20 mouse cellular contexts compared by ENCODE assay signal in the genomic region with DNA sequence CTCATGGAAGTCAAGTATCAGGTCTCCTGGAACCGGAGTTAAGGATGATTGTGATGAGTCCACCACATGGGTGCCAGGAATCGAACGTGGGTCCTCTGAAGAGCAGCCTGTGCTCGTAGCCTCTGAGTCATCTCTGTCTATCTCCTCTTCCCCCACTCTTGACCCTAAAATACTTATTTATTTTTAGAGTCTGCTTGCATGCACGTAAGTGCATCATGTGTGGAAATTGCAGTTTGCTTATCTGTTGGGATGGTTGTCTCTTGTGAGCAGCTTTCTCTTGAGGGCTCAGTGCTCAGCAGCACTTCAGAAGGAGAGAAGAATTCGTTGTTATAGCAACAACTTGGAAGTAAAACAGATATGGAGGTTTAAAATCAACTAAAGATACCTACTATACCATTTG. TPM values are rescaled to one million over a fixed set of nuclear protein-coding genes. Genes with fewer than 3 reads are reported as not detected.
A peak's percentile ranks its signal among the peaks of the same experiment; 100 is the strongest.
DNase-seq lines count a peak whose midpoint lies in the region; ATAC-seq and TF ChIP-seq lines count a peak whose summit lies in the region.
"Had no signal": no experiment of that assay in that cellular context is flagged by ENCODE, and none has a peak within 500 bp of the region (broad histone marks: within the 10 kb centered on the region; RNA-seq: fewer than 3 reads in every experiment).

No protein-coding gene starts in this region.

- 58% methylated on average over 6 of the region's 6 CpGs for WGBS in heart, adult 2 months
- WGBS in heart, embryonic 15.5 days, result 48% methylated on average over 6 of the region's 6 CpGs

- no peak for TF ChIP-seq CTCF in heart, adult 2 months (IDR thresholded peaks at IDR 0.05)

- no peak for TF ChIP-seq POLR2A in heart, adult 2 months (IDR thresholded peaks at IDR 0.05; ENCODE audit: insufficient read depth, low read depth, low read length)

- H3K4me1 ChIP-seq in heart, adult 2 months (ENCODE audit: control insufficient read depth, insufficient read depth, low read length), result peaks cover 24% of the 10 kb centered on the region
- H3K4me1 ChIP-seq in heart, embryonic 15.5 days (replicated peaks), result peaks cover 66% of the 10 kb centered on the region

- no peak overlapping the region for H3K9ac ChIP-seq in heart, adult 2 months (ENCODE audit: low read depth, low read length)
- no peak overlapping the region for H3K9ac ChIP-seq in heart, embryonic 15.5 days
- H3K9ac ChIP-seq: embryonic facial prominence, embryonic 12.5 days; forebrain, embryonic 15.5 days; hindbrain, embryonic 14.5 days; intestine, embryonic 15.5 days; kidney, embryonic 15.5 days had no signal

- H3K4me2 ChIP-seq in heart, embryonic 15.5 days, result no peak overlapping the region
- H3K4me2 ChIP-seq: embryonic facial prominence, embryonic 12.5 days; forebrain, embryonic 15.5 days; hindbrain, embryonic 14.5 days; intestine, embryonic 15.5 days; kidney, embryonic 15.5 days had no signal

- peak overlapping the region; percentile 77 for H3K27ac ChIP-seq in heart, adult 2 months
- H3K27ac ChIP-seq in heart, embryonic 15.5 days, result 0 out of 2 replicates have a peak overlapping the region, but pooled peaks have one; percentile 34
- H3K27ac ChIP-seq: embryonic facial prominence, embryonic 12.5 days; forebrain, embryonic 15.5 days; hindbrain, embryonic 10.5 days; hindbrain, embryonic 14.5 days; intestine, embryonic 15.5 days; kidney, embryonic 15.5 days had no signal

- no peaks in the 10 kb centered on the region for H3K27me3 ChIP-seq in heart, adult 2 months (ENCODE audit: control insufficient read depth, insufficient read depth, low read length)
- H3K27me3 ChIP-seq in heart, embryonic 15.5 days, result no peaks in the 10 kb centered on the region
- H3K27me3 ChIP-seq: embryonic facial prominence, embryonic 12.5 days; forebrain, embryonic 15.5 days; intestine, embryonic 15.5 days; kidney, embryonic 15.5 days had no signal

- H3K79me2 ChIP-seq in heart, adult 2 months (replicated peaks; ENCODE audit: control insufficient read depth, insufficient read depth, low read length), result peaks cover 7% of the 10 kb centered on the region

- intact Hi-C loops in heart, adult 2 months (cut with DNase I), result no loop called here

- no peak for DNase-seq in heart, adult 2 months
- no peak for DNase-seq in heart, postnatal 4 days
- DNase-seq in heart, adult 8-10 months (ENCODE audit: low spot score), result no peak
- DNase-seq in brain, adult 2 months (ENCODE audit: low read depth, low spot score), result peak; percentile 15
- no peak for DNase-seq in left cerebral cortex, adult 11 months (ENCODE audit: low spot score)
- DNase-seq: adrenal gland, postnatal 10 days; cerebellum, adult 11-12 months; cerebellum, adult 9-10 months; cerebellum, postnatal 25 days; gastrocnemius, postnatal 25 days; kidney, adult 18-20 months had no signal

- H3K36me3 ChIP-seq in heart, adult 2 months (ENCODE audit: control insufficient read depth, insufficient read depth, low read length), result peaks cover 34% of the 10 kb centered on the region
- H3K36me3 ChIP-seq in heart, embryonic 15.5 days, result peaks cover 14% of the 10 kb centered on the region

- no peak for ATAC-seq in heart, embryonic 15.5 days (replicated peaks; ENCODE audit: insufficient number of reproducible peaks, insufficient read depth, low FRiP score, low read depth)
- ATAC-seq: forebrain, embryonic 15.5 days; intestine, embryonic 15.5 days had no signal

- no peaks in the 10 kb centered on the region for H3K9me3 ChIP-seq in heart, embryonic 15.5 days (replicated peaks)
- H3K9me3 ChIP-seq: embryonic facial prominence, embryonic 12.5 days; forebrain, embryonic 15.5 days; G1E; hindbrain, embryonic 10.5 days; intestine, embryonic 15.5 days; kidney, embryonic 15.5 days had no signal

- no peak for TF ChIP-seq EP300 in heart, adult 2 months (IDR thresholded peaks at IDR 0.05; ENCODE audit: insufficient read depth, low read depth, low read length)

- no peak overlapping the region for H3K4me3 ChIP-seq in heart, adult 2 months
- no peak overlapping the region for H3K4me3 ChIP-seq in heart, embryonic 15.5 days
- H3K4me3 ChIP-seq: embryonic facial prominence, embryonic 12.5 days; forebrain, embryonic 15.5 days; hindbrain, embryonic 10.5 days; intestine, embryonic 15.5 days; kidney, embryonic 15.5 days had no signal

RNA-seq across cellular contexts. Expression of gene Golga4, which starts 9.4 kb away (rescaled TPM):
- total RNA-seq in heart, adult 2 months (2021), result 100 to 1,000 TPM; 350 to 420 TPM
- 34.4 and 62.8 TPM in 2 replicates for polyA plus RNA-seq in heart, adult 2 months (2012; rRNA removed)
- total RNA-seq in heart, postnatal 4 days (2021), result 100 to 1,000 TPM; 144 to 146 TPM
- 46.1 and 52.6 TPM in 2 replicates for polyA plus RNA-seq in heart, embryonic 15.5 days (2015; fragmentation: Nextera tagmentation; extraction: Ambion mirVana)
- 100 to 1,000 TPM; 361 to 439 (median 426) TPM for total RNA-seq in heart, adult 8-10 months (2022)

RNA-seq across cellular contexts. Expression of gene Eomes, which starts 37.5 kb away (rescaled TPM):
- under 1 TPM; 0.07 to 0.13 TPM for total RNA-seq in heart, adult 2 months (2021)
- polyA plus RNA-seq in heart, adult 2 months (2012; rRNA removed), result 0.23 TPM in 1 of 2 replicates, not detected in the other
- not detected for total RNA-seq in heart, postnatal 4 days (2021)
- 0.08 and 0.18 TPM in 2 replicates for polyA plus RNA-seq in heart, embryonic 15.5 days (2015; fragmentation: Nextera tagmentation; extraction: Ambion mirVana)
- under 1 TPM in 1 of 4 experiments, not detected in 3; 0.06 TPM for total RNA-seq in heart, adult 8-10 months (2022)
- total RNA-seq: gastrocnemius, adult 18-20 months; gastrocnemius, postnatal 25 days had no signal
- polyA plus RNA-seq: G1E; hindbrain, embryonic 10.5 days; kidney, embryonic 15.5 days had no signal
